Mouse (Mus musculus): ENCODE data around the gene Apool. TPM values are rescaled to one million over a fixed set of nuclear protein-coding genes. Genes with fewer than 3 reads are reported as not detected.
A peak's percentile ranks its signal among the peaks of the same experiment; 100 is the strongest.

Apool gene
- polyA plus RNA-seq (2012; rRNA removed) = 0.74 and 1.3 TPM in 2 replicates

- peak within 1 kb of the TSS; percentile 86 for H3K4me3 ChIP-seq (ENCODE audit: low read depth, low read length)
- peak within 1 kb of the TSS; percentile 77 for H3K27ac ChIP-seq (ENCODE audit: insufficient read depth, low read depth, low read length)
- no peaks in the 10 kb centered on the region for H3K27me3 ChIP-seq (ENCODE audit: control insufficient read depth, insufficient read depth, low read length)
- no peak for TF ChIP-seq POLR2A (IDR thresholded peaks at IDR 0.05; ENCODE audit: low read depth, low read length)
- no peak for TF ChIP-seq CTCF (IDR thresholded peaks at IDR 0.05; ENCODE audit: extremely low read depth, insufficient read length, insufficient replicate concordance, low read depth, low read length)
- 18% methylated on average over 18 of the region's 18 CpGs for WGBS
- no peaks in the 10 kb centered on the region for H3K36me3 ChIP-seq (ENCODE audit: control insufficient read depth, insufficient read depth, low read length)
- no peaks in the 10 kb centered on the region for H3K4me1 ChIP-seq (ENCODE audit: control insufficient read depth, insufficient read depth, insufficient read length, low read length)
Observed at GRCm38 (mm10) chrX:112310804-112311530, at the start of gene Apool. Apool (plus strand) TSS chrX:112311334.

GRCm38 (mm10) chrX:112273550-112273949 is 37.6 kb upstream of the Apool start:
- Histone ChIP-seq H3K36me3 (ENCODE audit: control insufficient read depth, insufficient read depth, low read length) (no peaks in the 10 kb centered on the region), H3K4me3 (ENCODE audit: low read depth, low read length) (no peak overlapping the region), H3K27me3 (ENCODE audit: control insufficient read depth, insufficient read depth, low read length) (no peaks in the 10 kb centered on the region), H3K27ac (ENCODE audit: insufficient read depth, low read depth, low read length) (no peak overlapping the region), H3K4me1 (ENCODE audit: control insufficient read depth, insufficient read depth, insufficient read length, low read length) (no peaks in the 10 kb centered on the region)
- 71% methylated on average over 1 of the region's 1 CpGs for WGBS
- TF ChIP-seq POLR2A (IDR thresholded peaks at IDR 0.05; ENCODE audit: low read depth, low read length) (no peak), CTCF (IDR thresholded peaks at IDR 0.05; ENCODE audit: extremely low read depth, insufficient read length, insufficient replicate concordance, low read depth, low read length) (no peak)

GRCm38 (mm10) chrX:112311531-112311887 is 375 bp downstream of the Apool start:
- 11% methylated on average over 12 of the region's 12 CpGs for whole genome bisulfite sequencing
- Histone ChIP-seq H3K4me1 (ENCODE audit: control insufficient read depth, insufficient read depth, insufficient read length, low read length) (no peaks in the 10 kb centered on the region), H3K27ac (ENCODE audit: insufficient read depth, low read depth, low read length) (peak overlapping the region; percentile 77), H3K4me3 (ENCODE audit: low read depth, low read length) (peak overlapping the region; percentile 86), H3K36me3 (ENCODE audit: control insufficient read depth, insufficient read depth, low read length) (no peaks in the 10 kb centered on the region), H3K27me3 (ENCODE audit: control insufficient read depth, insufficient read depth, low read length) (no peaks in the 10 kb centered on the region)
- TF ChIP-seq POLR2A (IDR thresholded peaks at IDR 0.05; ENCODE audit: low read depth, low read length) (no peak), CTCF (IDR thresholded peaks at IDR 0.05; ENCODE audit: extremely low read depth, insufficient read length, insufficient replicate concordance, low read depth, low read length) (no peak)

- Histone ChIP-seq H3K4me1 (ENCODE audit: control insufficient read depth, insufficient read depth, insufficient read length, low read length) (no peaks in the 10 kb centered on the region), H3K27ac (ENCODE audit: insufficient read depth, low read depth, low read length) (no peak overlapping the region), H3K4me3 (ENCODE audit: low read depth, low read length) (no peak overlapping the region), H3K36me3 (ENCODE audit: control insufficient read depth, insufficient read depth, low read length) (no peaks in the 10 kb centered on the region), H3K27me3 (ENCODE audit: control insufficient read depth, insufficient read depth, low read length) (no peaks in the 10 kb centered on the region)
- no peak for TF ChIP-seq CTCF (IDR thresholded peaks at IDR 0.05; ENCODE audit: extremely low read depth, insufficient read length, insufficient replicate concordance, low read depth, low read length)
- TF ChIP-seq POLR2A (IDR thresholded peaks at IDR 0.05; ENCODE audit: low read depth, low read length) = no peak
- WGBS = 33% methylated on average over 1 of the region's 1 CpGs
Observed at GRCm38 (mm10) chrX:112312094-112312493, 960 bp downstream of the Apool start.

- no peaks in the 10 kb centered on the region for H3K36me3 ChIP-seq (ENCODE audit: control insufficient read depth, insufficient read depth, low read length)
- no peak overlapping the region for H3K4me3 ChIP-seq (ENCODE audit: low read depth, low read length)
- H3K27me3 ChIP-seq (ENCODE audit: control insufficient read depth, insufficient read depth, low read length) = no peaks in the 10 kb centered on the region
- no peak overlapping the region for H3K27ac ChIP-seq (ENCODE audit: insufficient read depth, low read depth, low read length)
- no peak for TF ChIP-seq POLR2A (IDR thresholded peaks at IDR 0.05; ENCODE audit: low read depth, low read length)
- no peak for TF ChIP-seq CTCF (IDR thresholded peaks at IDR 0.05; ENCODE audit: extremely low read depth, insufficient read length, insufficient replicate concordance, low read depth, low read length)
- H3K4me1 ChIP-seq (ENCODE audit: control insufficient read depth, insufficient read depth, insufficient read length, low read length) = no peaks in the 10 kb centered on the region
Observed at GRCm38 (mm10) chrX:112320273-112320672, 9.1 kb downstream of the Apool start.

- WGBS = 84% methylated on average over 3 of the region's 3 CpGs
- H3K36me3 ChIP-seq (ENCODE audit: control insufficient read depth, insufficient read depth, low read length) = peaks cover 3% of the 10 kb centered on the region; the same call in 1 of the 2 replicates
- no peak for TF ChIP-seq POLR2A (IDR thresholded peaks at IDR 0.05; ENCODE audit: low read depth, low read length)
- no peak for TF ChIP-seq CTCF (IDR thresholded peaks at IDR 0.05; ENCODE audit: extremely low read depth, insufficient read length, insufficient replicate concordance, low read depth, low read length)
- H3K27ac ChIP-seq (ENCODE audit: insufficient read depth, low read depth, low read length) = no peak overlapping the region
- no peak overlapping the region for H3K4me3 ChIP-seq (ENCODE audit: low read depth, low read length)
- H3K4me1 ChIP-seq (ENCODE audit: control insufficient read depth, insufficient read depth, insufficient read length, low read length) = no peaks in the 10 kb centered on the region
- H3K27me3 ChIP-seq (ENCODE audit: control insufficient read depth, insufficient read depth, low read length) = no peaks in the 10 kb centered on the region
Observed at GRCm38 (mm10) chrX:112339486-112339885, 28.4 kb downstream of the Apool start.

- H3K4me3 ChIP-seq (ENCODE audit: low read depth, low read length) = no peak overlapping the region
- H3K27me3 ChIP-seq (ENCODE audit: control insufficient read depth, insufficient read depth, low read length) = no peaks in the 10 kb centered on the region
- TF ChIP-seq CTCF (IDR thresholded peaks at IDR 0.05; ENCODE audit: extremely low read depth, insufficient read length, insufficient replicate concordance, low read depth, low read length) = no peak
- no peak for TF ChIP-seq POLR2A (IDR thresholded peaks at IDR 0.05; ENCODE audit: low read depth, low read length)
- no peaks in the 10 kb centered on the region for H3K36me3 ChIP-seq (ENCODE audit: control insufficient read depth, insufficient read depth, low read length)
- 72% methylated on average over 4 of the region's 4 CpGs for WGBS
- H3K27ac ChIP-seq (ENCODE audit: insufficient read depth, low read depth, low read length) = no peak overlapping the region
- no peaks in the 10 kb centered on the region for H3K4me1 ChIP-seq (ENCODE audit: control insufficient read depth, insufficient read depth, insufficient read length, low read length)
Observed at GRCm38 (mm10) chrX:112347467-112348394, 36.6 kb downstream of the Apool start.
